ENCODE assay signal across 9 mouse cellular contexts in genomic region chr2:32574497-32574896, GRCm38 (mm10). TPM values are rescaled to one million over a fixed set of nuclear protein-coding genes. Genes with fewer than 3 reads are reported as not detected.
A peak's percentile ranks its signal among the peaks of the same experiment; 100 is the strongest.
DNase-seq lines count a peak whose midpoint lies in the region; ATAC-seq lines count a peak whose summit lies in the region.
"Had no signal": no experiment of that assay in that cellular context is flagged by ENCODE, and none has a peak within 500 bp of the region (broad histone marks: within the 10 kb centered on the region; RNA-seq: fewer than 3 reads in every experiment).

TSS of gene Pip5kl1 (plus strand) at chr2:32574797.

- H3K4me1 ChIP-seq in kidney, embryonic 14.5 days (ENCODE audit: control insufficient read depth, insufficient read depth, low read length), result peaks cover 11% of the 10 kb centered on the region
- no peaks in the 10 kb centered on the region for H3K4me1 ChIP-seq in embryonic facial prominence, embryonic 11.5 days (ENCODE audit: control insufficient read depth, insufficient read depth, low read length)
- H3K4me1 ChIP-seq in hindbrain, embryonic 14.5 days (replicated peaks; ENCODE audit: control insufficient read depth, insufficient read depth, low read length), result peaks cover 14% of the 10 kb centered on the region
- H3K4me1 ChIP-seq in midbrain, embryonic 14.5 days (ENCODE audit: control insufficient read depth, insufficient read depth, low read length), result peaks cover 12% of the 10 kb centered on the region

- H3K9ac ChIP-seq in kidney, embryonic 14.5 days (ENCODE audit: low read depth, low read length), result peak within 1 kb of the TSS; percentile 38
- peak within 1 kb of the TSS; percentile 41 for H3K9ac ChIP-seq in embryonic facial prominence, embryonic 11.5 days (replicated peaks; ENCODE audit: low read length)
- H3K9ac ChIP-seq in hindbrain, embryonic 14.5 days, result peak within 1 kb of the TSS; percentile 70
- H3K9ac ChIP-seq in midbrain, embryonic 14.5 days (replicated peaks; ENCODE audit: low read length), result peak within 1 kb of the TSS; percentile 48

- no peak within 1 kb of the TSS for H3K27ac ChIP-seq in kidney, embryonic 14.5 days (ENCODE audit: low read depth, low read length)
- H3K27ac ChIP-seq in embryonic facial prominence, embryonic 11.5 days (replicated peaks; ENCODE audit: low read depth, low read length), result no peak within 1 kb of the TSS
- peak within 1 kb of the TSS; percentile 55; the same call in 1 of the 2 replicates for H3K27ac ChIP-seq in hindbrain, embryonic 14.5 days
- H3K27ac ChIP-seq in midbrain, embryonic 14.5 days (replicated peaks; ENCODE audit: low read depth, low read length), result no peak within 1 kb of the TSS
- H3K27ac ChIP-seq: macrophage had no signal

- DNase-seq in kidney, adult 9 months, result no peak
- no peak for DNase-seq in embryonic facial prominence, embryonic 11.5 days (ENCODE audit: low spot score)
- no peak for DNase-seq in hindbrain, embryonic 14.5 days (ENCODE audit: low spot score)
- no peak for DNase-seq in midbrain, embryonic 14.5 days
- DNase-seq in right cerebral cortex, postnatal 36 days (ENCODE audit: low spot score in 2 of 2), result no peak
- DNase-seq in urinary bladder, postnatal 4 days (ENCODE audit: low spot score in 2 of 2), result no peak
- no peak for DNase-seq in testis, postnatal 14 days (ENCODE audit: low spot score)

- WGBS in kidney, embryonic 14.5 days, result 83% methylated on average over 6 of the region's 6 CpGs
- 79% methylated on average over 6 of the region's 6 CpGs for WGBS in embryonic facial prominence, embryonic 11.5 days
- 73% methylated on average over 6 of the region's 6 CpGs for WGBS in hindbrain, embryonic 14.5 days
- 82% methylated on average over 6 of the region's 6 CpGs for WGBS in midbrain, embryonic 14.5 days

- ATAC-seq in kidney, embryonic 14.5 days (ENCODE audit: low FRiP score, low TSS enrichment), result no peak
- no peak for ATAC-seq in embryonic facial prominence, embryonic 11.5 days (replicated peaks; ENCODE audit: insufficient number of reproducible peaks, low FRiP score, low TSS enrichment, low read depth)
- ATAC-seq in hindbrain, embryonic 14.5 days (ENCODE audit: low FRiP score), result no peak
- no peak for ATAC-seq in midbrain, embryonic 14.5 days (ENCODE audit: low FRiP score, low TSS enrichment)

- no peaks in the 10 kb centered on the region for H3K9me3 ChIP-seq in kidney, embryonic 14.5 days (ENCODE audit: control insufficient read depth, low read length)
- no peaks in the 10 kb centered on the region for H3K9me3 ChIP-seq in embryonic facial prominence, embryonic 11.5 days (replicated peaks; ENCODE audit: control insufficient read depth, low read length)
- H3K9me3 ChIP-seq in hindbrain, embryonic 14.5 days (ENCODE audit: control insufficient read depth, low read length), result no peaks in the 10 kb centered on the region
- H3K9me3 ChIP-seq in midbrain, embryonic 14.5 days (ENCODE audit: control insufficient read depth, low read length), result no peaks in the 10 kb centered on the region

- no peaks in the 10 kb centered on the region for H3K36me3 ChIP-seq in kidney, embryonic 14.5 days (ENCODE audit: control insufficient read depth, insufficient read depth, low read length)
- no peaks in the 10 kb centered on the region for H3K36me3 ChIP-seq in embryonic facial prominence, embryonic 11.5 days (replicated peaks; ENCODE audit: control insufficient read depth, insufficient read depth, low read depth, low read length)
- H3K36me3 ChIP-seq in hindbrain, embryonic 14.5 days (replicated peaks; ENCODE audit: control insufficient read depth, insufficient read depth), result 0 out of 2 replicates have a peak, but pooled peaks cover 8% of the 10 kb centered on the region
- H3K36me3 ChIP-seq in midbrain, embryonic 14.5 days (ENCODE audit: control insufficient read depth, insufficient read depth, low read length), result peaks cover 15% of the 10 kb centered on the region; the same call in 1 of the 2 replicates

- H3K4me2 ChIP-seq in kidney, embryonic 14.5 days (replicated peaks; ENCODE audit: low read depth, low read length), result peak within 1 kb of the TSS; percentile 79
- peak within 1 kb of the TSS; percentile 83 for H3K4me2 ChIP-seq in embryonic facial prominence, embryonic 11.5 days (ENCODE audit: low read depth, low read length)
- H3K4me2 ChIP-seq in hindbrain, embryonic 14.5 days (replicated peaks), result peak within 1 kb of the TSS; percentile 99
- peak within 1 kb of the TSS; percentile 96 for H3K4me2 ChIP-seq in midbrain, embryonic 14.5 days (ENCODE audit: low read length)

- peak within 1 kb of the TSS; percentile 37 for H3K4me3 ChIP-seq in kidney, embryonic 14.5 days (ENCODE audit: low read length)
- peak within 1 kb of the TSS; percentile 51 for H3K4me3 ChIP-seq in embryonic facial prominence, embryonic 11.5 days (ENCODE audit: low read depth, low read length)
- H3K4me3 ChIP-seq in hindbrain, embryonic 14.5 days (replicated peaks; ENCODE audit: low read length), result peak within 1 kb of the TSS; percentile 49
- peak within 1 kb of the TSS; percentile 45 for H3K4me3 ChIP-seq in midbrain, embryonic 14.5 days (replicated peaks; ENCODE audit: low read depth, low read length)

- peaks cover 4% of the 10 kb centered on the region; the same call in 1 of the 2 replicates for H3K27me3 ChIP-seq in kidney, embryonic 14.5 days (ENCODE audit: control insufficient read depth, insufficient read depth, low read length)
- peaks cover 7% of the 10 kb centered on the region; the same call in 1 of the 2 replicates for H3K27me3 ChIP-seq in embryonic facial prominence, embryonic 11.5 days (ENCODE audit: control insufficient read depth, insufficient read depth, low read length)
- peaks cover 20% of the 10 kb centered on the region for H3K27me3 ChIP-seq in hindbrain, embryonic 14.5 days (ENCODE audit: control insufficient read depth, insufficient read depth, low read length)
- peaks cover 14% of the 10 kb centered on the region; the same call in 1 of the 2 replicates for H3K27me3 ChIP-seq in midbrain, embryonic 14.5 days (ENCODE audit: control insufficient read depth, insufficient read depth, low read length)

RNA-seq across cellular contexts. Expression of gene Pip5kl1, which starts in this region (rescaled TPM):
- polyA plus RNA-seq in kidney, embryonic 14.5 days (2014; fragmentation: Nextera tagmentation; extraction: Ambion mirVana), result 1.8 and 2.3 TPM in 2 replicates
- polyA plus RNA-seq in embryonic facial prominence, embryonic 11.5 days (2014; fragmentation: Nextera tagmentation; extraction: Ambion mirVana), result 2.3 and 3.3 TPM in 2 replicates
- polyA plus RNA-seq in hindbrain, embryonic 14.5 days (2014; fragmentation: Nextera tagmentation; extraction: Ambion mirVana), result 11.6 and 12.6 TPM in 2 replicates
- 7.1 and 11.5 TPM in 2 replicates for polyA plus RNA-seq in midbrain, embryonic 14.5 days (2014; fragmentation: Nextera tagmentation; extraction: Ambion mirVana)
- polyA plus RNA-seq: macrophage had no signal
